Mouse (Mus musculus) NIH3T3 (cell line): ENCODE measurements around the gene Erich3.

Experiments used
- DNase-seq: peaks from one replicate; pipeline ENCODE4 v3.0.0-alpha.2; 2012; ENCODE audit warnings: low read depth

Erich3 gene

GRCm38 (mm10) chr3:154673326-154673725 is 9.7 kb downstream of the Erich3 start:
- no peak for DNase-seq

- no peak for DNase-seq
These were observed 18.9 kb downstream of the Erich3 start for GRCm38 (mm10) chr3:154682570-154682969.

GRCm38 (mm10) chr3:154683667-154684066 is 20.0 kb downstream of the Erich3 start:
- no peak for DNase-seq

- DNase-seq = no peak
These were observed 26.6 kb downstream of the Erich3 start for GRCm38 (mm10) chr3:154690260-154690659.

GRCm38 (mm10) chr3:154691897-154692571 is 28.4 kb downstream of the Erich3 start:
- peak; percentile 98 for DNase-seq

- DNase-seq = no peak
These were observed 28.9 kb downstream of the Erich3 start for GRCm38 (mm10) chr3:154692572-154692922.

- no peak for DNase-seq
These were observed 30.2 kb downstream of the Erich3 start for GRCm38 (mm10) chr3:154693902-154694301.

- no peak for DNase-seq
These were observed 33.0 kb downstream of the Erich3 start for GRCm38 (mm10) chr3:154696611-154697010.

- no peak for DNase-seq
These were observed 35.2 kb downstream of the Erich3 start for GRCm38 (mm10) chr3:154698907-154699306.

GRCm38 (mm10) chr3:154700296-154700695 is 36.6 kb downstream of the Erich3 start:
- no peak for DNase-seq

- DNase-seq = no peak
These were observed 37.1 kb downstream of the Erich3 start for GRCm38 (mm10) chr3:154700735-154701134.

- DNase-seq = no peak
These were observed 41.1 kb downstream of the Erich3 start for GRCm38 (mm10) chr3:154704755-154705154.

- peak; percentile 32 for DNase-seq
These were observed 44.5 kb downstream of the Erich3 start for GRCm38 (mm10) chr3:154708150-154708549.

GRCm38 (mm10) chr3:154723198-154723597 is 59.5 kb downstream of the Erich3 start:
- no peak for DNase-seq

GRCm38 (mm10) chr3:154731431-154731830 is 67.8 kb downstream of the Erich3 start:
- DNase-seq = no peak

GRCm38 (mm10) chr3:154741496-154741895 is 77.8 kb downstream of the Erich3 start:
- DNase-seq = peak; percentile 7

- DNase-seq = no peak
These were observed 79.3 kb downstream of the Erich3 start for GRCm38 (mm10) chr3:154742927-154743326.

GRCm38 (mm10) chr3:154744317-154744716 is 80.7 kb downstream of the Erich3 start:
- no peak for DNase-seq

GRCm38 (mm10) chr3:154754505-154754904 is 90.8 kb downstream of the Erich3 start:
- DNase-seq = peak; percentile 72

GRCm38 (mm10) chr3:154755225-154755624 is 91.6 kb downstream of the Erich3 start:
- peak; percentile 65 for DNase-seq

- no peak for DNase-seq
These were observed 94.4 kb downstream of the Erich3 start for GRCm38 (mm10) chr3:154758089-154758488.

- DNase-seq = peak; percentile 13
These were observed 97.4 kb downstream of the Erich3 start for GRCm38 (mm10) chr3:154761108-154761507.

GRCm38 (mm10) chr3:154763374-154763773 is 99.7 kb downstream of the Erich3 start:
- DNase-seq = no peak

- DNase-seq = no peak
These were observed 100.5 kb downstream of the Erich3 start for GRCm38 (mm10) chr3:154764115-154764514.
